Mouse (Mus musculus) ES-E14 (cell line): ENCODE results near the gene Me1. TPM values are rescaled to one million over a fixed set of nuclear protein-coding genes. Genes with fewer than 3 reads are reported as not detected.

Source experiments
- DNase-seq: peaks from one replicate; pipeline ENCODE4 v3.0.0-alpha.2; 2013; ENCODE audit warnings: low read depth, low spot score
- H3K27ac ChIP-seq: 2 replicates; pipeline ENCODE4 v1.5.1; 2012; ENCODE audit warnings: low read depth, mild to moderate bottlenecking, low read length, moderate library complexity, mixed read lengths; ENCODE audit not compliant: poor library complexity, insufficient read depth, severe bottlenecking
- H3K36me3 ChIP-seq: 2 replicates; pipeline ENCODE4 v1.6.1; 2012; ENCODE audit warnings: mild to moderate bottlenecking, low read length, moderate library complexity, mixed read lengths; ENCODE audit not compliant: control insufficient read depth, poor library complexity, insufficient read depth, severe bottlenecking
- H3K4me1 ChIP-seq, 2 experiments: fragments of 150-350 bp in 1 of 2; sonication (generic) in 1 of 2; 2 replicates each; pipeline ENCODE4 v1.6.1; 2012; ENCODE audit warnings: low read length in 2 of 2, mild to moderate bottlenecking in 1 of 2, mixed read lengths in 1 of 2; ENCODE audit not compliant: control insufficient read depth in 2 of 2, insufficient read depth in 2 of 2, poor library complexity in 1 of 2
- H3K4me3 ChIP-seq, 2 experiments: fragments of 150-350 bp in 1 of 2; sonication (generic) in 1 of 2; 2 replicates each; pipeline ENCODE4 v1.5.1; 2012; ENCODE audit warnings: low read length in 2 of 2, low read depth in 1 of 2, mild to moderate bottlenecking in 1 of 2, mixed read lengths in 1 of 2; ENCODE audit not compliant: insufficient read depth in 1 of 2, poor library complexity in 1 of 2, severe bottlenecking in 1 of 2
- H3K9ac ChIP-seq: 2 replicates; pipeline ENCODE4 v1.6.1; 2012; ENCODE audit warnings: low read depth, mild to moderate bottlenecking, low read length, mixed read lengths; ENCODE audit not compliant: poor library complexity, insufficient read depth, severe bottlenecking
- H3K9me3 ChIP-seq: fragments of 150-350 bp; sonication (generic); 2 replicates; pipeline ENCODE4 v1.6.1; 2012; ENCODE audit warnings: low read depth, mild to moderate bottlenecking, low read length; ENCODE audit not compliant: control insufficient read depth, insufficient read depth
- CHD2 ChIP-seq: IDR thresholded peaks from 2 replicates; pipeline ENCODE4 v1.6.1; 2014; ENCODE audit warnings: mild to moderate bottlenecking, low read depth, low read length, inconsistent platforms
- HCFC1 ChIP-seq: IDR thresholded peaks from 2 replicates; pipeline ENCODE4 v1.6.1; 2012; ENCODE audit warnings: low read length, inconsistent platforms, borderline replicate concordance; ENCODE audit not compliant: insufficient read depth
- MAFK ChIP-seq: IDR thresholded peaks from 2 replicates; pipeline ENCODE4 v1.6.1; 2014; ENCODE audit warnings: mild to moderate bottlenecking, low read depth, low read length, inconsistent platforms; ENCODE audit not compliant: insufficient read depth
- ZC3H11A ChIP-seq: IDR thresholded peaks from 2 replicates; pipeline ENCODE4 v1.6.1; 2012; ENCODE audit warnings: low read depth, mild to moderate bottlenecking, inconsistent platforms, low read length, borderline replicate concordance
- ZNF384 ChIP-seq: IDR thresholded peaks from 2 replicates; pipeline ENCODE4 v1.6.1; 2012; ENCODE audit warnings: low read depth, low read length, inconsistent platforms
- in situ Hi-C, 2 experiments: fragments of 600-800 bp; cut with MboI; formaldehyde crosslinking; loops; one replicate each; pipeline ENCODE4 v1.15.1; 2025; ENCODE audit warnings: low sequenced_read_pairs in 2 of 2, inconsistent platforms in 1 of 2; ENCODE audit not compliant: unreplicated experiment in 2 of 2
- total RNA-seq: library from RNA; depleted of rRNA; stranded (reverse); fragments of 300-350 nt; gene quantifications from 2 replicates; pipeline ENCODE4 v1.2.3, GENCODE M21; 2012

Gene Me1
- total RNA-seq, 1 experiment: 13.4 TPM

- H3K9ac ChIP-seq: peak overlapping the region; percentile 79
- no peaks in the 10 kb centered on the region for H3K4me1 ChIP-seq
- H3K36me3 ChIP-seq: no peaks in the 10 kb centered on the region
- no peak for DNase-seq
- peak overlapping the region; percentile 86 to 95 for H3K4me3 ChIP-seq
- in situ Hi-C loops: no loop called here
- TF ChIP-seq CHD2: no peak
- TF ChIP-seq ZNF384: no peak
- TF ChIP-seq HCFC1: no peak
- TF ChIP-seq ZC3H11A: no peak
- no peak for TF ChIP-seq MAFK
- H3K27ac ChIP-seq: no peak overlapping the region
- H3K9me3 ChIP-seq: no peaks in the 10 kb centered on the region
Observed at GRCm38 (mm10) chr9:86695199-86695817, 445 bp downstream of the Me1 start.

DNA sequence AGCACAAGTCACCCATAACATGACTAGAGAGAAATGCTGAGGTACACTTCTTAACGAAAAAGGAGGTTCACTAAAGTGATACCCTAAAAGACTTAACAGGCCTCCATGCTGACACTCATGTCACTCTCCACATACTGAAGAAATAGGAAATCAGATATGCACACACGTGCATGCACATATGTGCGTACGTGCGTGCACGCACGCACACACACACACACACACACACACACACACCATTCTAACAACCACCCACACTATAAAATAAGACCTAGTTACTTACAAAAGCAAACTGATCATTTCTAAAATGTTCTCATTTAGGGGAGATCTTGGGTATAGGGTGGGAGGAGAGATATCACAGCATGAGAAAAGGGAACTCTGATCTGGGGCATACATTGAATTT, 1.1 kb downstream of the Me1 start:
- in situ Hi-C loops: no loop called here
- Histone ChIP-seq H3K4me3 (peak overlapping the region in 1 of 2 experiments; percentile 86; a peak in 2 of 4 replicates), H3K4me1 (no peaks in the 10 kb centered on the region), H3K27ac (no peak overlapping the region), H3K9me3 (no peaks in the 10 kb centered on the region), H3K36me3 (no peaks in the 10 kb centered on the region), H3K9ac (no peak overlapping the region)
- DNase-seq: no peak
- TF ChIP-seq HCFC1 (no peak), CHD2 (no peak), ZNF384 (no peak), MAFK (no peak), ZC3H11A (no peak)

DNA sequence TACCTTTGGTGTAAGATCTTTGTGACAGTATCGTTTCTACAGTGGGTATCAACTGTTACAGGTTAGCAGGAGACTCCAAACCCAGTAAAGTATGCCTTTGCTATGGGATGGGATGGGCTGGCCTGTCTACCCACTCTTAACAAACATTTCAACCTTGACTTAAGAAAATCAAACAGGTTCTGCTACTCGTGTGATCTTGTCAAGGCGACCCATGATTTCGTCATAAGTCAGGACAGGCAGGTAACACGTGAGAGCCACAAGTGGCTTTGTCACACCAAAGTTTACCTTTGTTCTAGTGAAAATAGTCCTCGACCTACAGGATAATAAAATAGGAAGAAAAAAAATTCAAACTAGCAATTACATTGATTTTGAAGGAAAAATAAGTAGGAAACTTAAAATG, 1.8 kb downstream of the Me1 start:
- in situ Hi-C loops: no loop called here
- no peaks in the 10 kb centered on the region for H3K4me1 ChIP-seq
- DNase-seq: no peak
- H3K36me3 ChIP-seq: no peaks in the 10 kb centered on the region
- H3K27ac ChIP-seq: no peak overlapping the region
- H3K9me3 ChIP-seq: no peaks in the 10 kb centered on the region
- no peak overlapping the region for H3K4me3 ChIP-seq
- TF ChIP-seq CHD2 (no peak), HCFC1 (no peak), ZC3H11A (no peak), ZNF384 (no peak), MAFK (no peak)
- no peak overlapping the region for H3K9ac ChIP-seq

- Histone ChIP-seq H3K4me3 (no peak overlapping the region), H3K9ac (no peak overlapping the region), H3K4me1 (no peaks in the 10 kb centered on the region), H3K9me3 (no peaks in the 10 kb centered on the region), H3K27ac (no peak overlapping the region), H3K36me3 (no peaks in the 10 kb centered on the region)
- in situ Hi-C loops: no loop called here
- no peak for TF ChIP-seq ZNF384
- TF ChIP-seq MAFK: no peak
- no peak for TF ChIP-seq ZC3H11A
- no peak for TF ChIP-seq HCFC1
- TF ChIP-seq CHD2: no peak
- DNase-seq: no peak
Observed at GRCm38 (mm10) chr9:86692676-86693075, 3.1 kb downstream of the Me1 start.

DNA sequence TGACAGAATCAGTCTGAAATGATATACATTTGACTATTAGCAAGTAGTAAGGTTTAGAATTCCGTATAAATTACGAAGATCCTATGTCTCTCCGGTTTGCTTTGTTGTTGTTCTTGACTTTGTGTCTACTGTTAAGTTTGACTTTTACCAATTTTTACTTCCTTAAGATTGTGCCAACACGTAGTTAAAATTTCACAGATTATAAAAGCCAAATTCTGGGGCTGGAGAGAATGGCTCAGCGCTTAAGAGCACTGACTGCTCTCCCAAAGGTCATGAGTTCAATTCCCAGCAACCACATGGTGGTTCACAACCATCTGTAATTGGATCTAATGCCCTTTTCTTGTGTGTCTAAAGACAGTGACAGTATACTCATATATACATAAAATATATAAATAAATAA, 3.5 kb downstream of the Me1 start:
- H3K27ac ChIP-seq: no peak overlapping the region
- in situ Hi-C loops: no loop called here

More for the DNA sequence above, 3.5 kb downstream of the Me1 start:
- no peaks in the 10 kb centered on the region for H3K36me3 ChIP-seq
- TF ChIP-seq MAFK (no peak), CHD2 (no peak), HCFC1 (no peak), ZNF384 (no peak), ZC3H11A (no peak)
- no peaks in the 10 kb centered on the region for H3K4me1 ChIP-seq
- no peak for DNase-seq
- no peaks in the 10 kb centered on the region for H3K9me3 ChIP-seq
- no peak overlapping the region for H3K9ac ChIP-seq
- no peak overlapping the region for H3K4me3 ChIP-seq
